Mouse (Mus musculus) kidney, adult 9 months (tissue): ENCODE results near the gene Crat.
"Not testable (repeated sequence)": the region's sequence is repeated elsewhere in the genome, so short reads cannot be mapped to it uniquely, and the experiment has no call there.

Experiments
- DNase-seq: peaks from one replicate; pipeline ENCODE4 v3.0.0; 2022

The Crat gene

DNA sequence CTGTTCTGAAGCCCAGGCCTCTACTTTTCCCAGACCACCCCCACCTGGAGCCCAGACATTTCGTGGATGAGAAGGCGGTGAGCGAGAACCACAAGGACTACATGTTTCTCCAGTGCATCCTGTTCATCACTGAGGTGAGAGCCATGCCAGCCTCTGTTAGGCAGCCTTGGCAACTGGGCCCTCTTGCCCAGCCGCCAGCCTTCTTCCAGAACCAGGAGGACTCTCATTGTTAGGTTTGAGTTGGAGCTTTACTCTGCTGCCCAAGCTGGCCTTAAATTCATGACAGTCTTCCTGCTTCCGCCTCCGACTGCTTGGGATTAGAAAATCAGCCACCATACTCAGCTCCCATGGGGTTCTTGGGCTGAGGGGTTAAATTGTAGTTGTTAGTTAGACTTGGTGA, 24.0 kb upstream of the Crat start:
- DNase-seq: no peak

DNA sequence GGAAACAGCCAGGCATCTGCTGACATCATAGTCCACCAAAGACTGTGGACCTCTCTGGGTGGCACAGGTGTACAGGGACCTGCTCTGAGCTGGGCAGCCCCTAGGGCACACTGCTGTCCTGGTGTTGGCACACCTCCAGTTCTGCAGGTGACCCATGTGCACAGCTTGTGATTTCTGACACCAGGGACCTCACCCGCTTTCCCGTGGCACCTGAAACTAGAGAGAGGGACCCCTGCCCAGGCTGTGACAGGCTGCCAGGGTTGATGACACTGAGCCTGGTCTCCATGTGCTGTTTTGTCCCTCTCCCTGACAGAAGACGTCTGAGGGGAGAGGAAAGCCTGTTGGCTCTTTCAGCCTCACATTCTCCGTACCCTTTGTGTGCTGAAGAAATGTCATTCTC, 22.2 kb upstream of the Crat start:
- no peak for DNase-seq

DNA sequence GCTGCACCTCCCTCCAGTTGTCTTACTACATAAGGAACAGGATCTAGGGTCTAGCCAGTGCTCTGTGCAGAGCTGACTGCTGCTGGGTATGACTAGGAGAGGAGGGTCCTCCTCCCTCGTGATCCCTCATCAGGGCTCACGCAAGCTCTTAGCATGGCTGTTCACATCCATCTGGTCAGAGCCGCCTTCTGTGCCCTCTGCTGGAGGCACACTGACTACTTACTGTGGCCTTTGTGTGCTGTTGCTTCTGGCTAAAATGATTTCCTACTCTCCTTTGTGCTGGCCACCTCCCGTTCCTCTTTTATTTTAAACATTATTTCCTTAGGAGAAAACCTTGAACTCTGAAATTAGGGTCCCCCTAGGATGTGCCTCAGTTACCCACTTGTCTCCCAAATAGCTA, 21.2 kb upstream of the Crat start:
- DNase-seq: no peak

DNA sequence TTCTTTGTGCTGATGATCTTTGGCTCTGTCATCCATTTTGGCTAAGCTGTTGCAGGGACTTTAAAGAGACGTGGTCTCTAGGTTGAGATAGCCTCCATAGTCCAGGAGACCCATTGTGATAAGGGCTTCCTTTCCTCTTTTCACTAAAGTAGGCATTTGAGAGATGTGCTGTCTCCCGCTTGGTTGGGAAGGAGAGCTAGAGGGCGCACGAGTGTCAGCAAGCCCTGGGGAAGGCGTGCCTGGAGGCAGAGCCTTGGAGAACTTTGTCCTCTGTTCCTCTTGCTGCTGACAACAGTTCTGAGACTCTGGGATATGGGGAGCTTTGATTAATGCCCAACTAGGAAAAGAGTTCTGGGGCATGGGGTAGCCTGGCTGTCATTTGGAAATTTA, 20.5 kb upstream of the Crat start:
- peak; percentile 92 for DNase-seq

DNA sequence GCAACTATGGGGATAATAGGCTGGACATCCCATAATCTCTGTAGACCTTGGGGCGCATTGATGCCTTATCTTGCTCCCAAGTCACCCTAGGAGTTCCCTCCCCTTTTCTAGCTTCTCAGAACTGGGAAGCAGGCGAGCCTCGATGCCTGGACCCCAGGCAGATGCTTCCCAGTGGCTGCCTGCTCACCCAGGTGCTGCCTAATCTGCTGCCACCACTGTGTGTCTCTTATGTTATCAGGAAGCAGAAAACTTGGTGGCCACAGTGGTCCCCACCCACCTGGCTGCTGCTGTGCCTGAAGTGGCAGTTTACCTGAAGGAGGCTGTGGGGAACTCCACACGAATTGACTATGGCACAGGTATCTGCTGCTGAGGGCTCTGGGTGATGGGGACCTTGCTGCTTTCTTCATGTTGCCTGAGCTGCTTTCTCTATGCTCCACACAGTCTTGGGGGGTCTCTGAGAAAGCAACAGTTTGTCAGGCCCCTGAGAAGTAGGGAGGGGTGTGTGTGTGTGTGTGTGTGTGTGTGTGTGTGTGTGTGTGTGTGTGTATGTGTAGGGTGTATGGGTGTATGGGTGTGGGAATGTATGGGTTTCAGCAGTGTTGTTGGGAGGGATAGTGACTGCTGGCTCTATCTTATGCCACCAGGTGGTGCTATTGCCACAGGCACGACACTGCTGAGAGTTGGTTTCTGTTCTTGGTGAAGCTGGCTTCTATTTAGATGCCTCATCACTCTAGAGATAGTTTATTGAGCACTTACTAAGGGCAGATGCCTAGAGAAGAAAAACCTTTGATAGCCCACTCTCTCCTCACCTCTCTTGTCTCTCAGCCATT, 19.9 kb upstream of the Crat start:
- DNase-seq: peak; percentile 82

DNA sequence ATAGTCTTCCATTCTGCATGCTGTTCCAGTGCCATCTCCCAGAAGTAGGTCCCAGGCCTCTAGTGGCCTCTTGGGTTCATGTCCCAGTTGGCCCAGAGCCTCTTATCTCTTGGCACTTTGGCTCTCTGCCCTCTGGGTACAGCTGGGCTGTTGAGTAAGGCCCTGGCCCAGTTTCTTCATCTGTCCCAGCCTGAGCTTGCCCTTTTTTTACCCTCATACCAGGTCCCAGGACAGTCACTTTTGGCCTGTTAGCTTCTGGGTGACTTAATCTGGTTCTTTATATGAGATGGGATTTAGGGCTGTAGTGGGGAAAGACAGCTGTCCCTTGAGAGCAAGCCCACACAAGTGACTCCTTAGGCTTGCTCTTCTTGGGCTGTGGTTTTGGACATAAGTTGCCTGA, 13.5 kb upstream of the Crat start:
- DNase-seq: no peak

DNA sequence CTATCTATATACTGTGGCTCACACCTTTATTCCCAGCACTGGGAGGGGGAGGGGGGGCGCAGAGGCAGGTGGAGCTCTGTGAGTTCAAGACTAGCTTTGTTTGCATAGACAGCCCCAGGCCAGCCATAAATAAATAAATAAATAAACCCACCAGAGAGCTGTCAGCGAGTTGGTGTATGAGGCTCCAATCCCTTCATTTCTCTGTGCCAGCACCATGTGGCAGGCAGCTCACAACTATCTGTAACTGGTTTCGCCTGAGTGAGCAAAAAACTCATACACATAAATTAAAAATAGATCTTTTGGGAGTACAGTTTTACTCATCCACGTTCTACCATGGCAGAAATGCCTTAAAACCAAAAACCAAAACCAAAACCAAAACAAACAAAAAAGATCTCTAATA, 5.8 kb upstream of the Crat start:
- no peak for DNase-seq

DNA sequence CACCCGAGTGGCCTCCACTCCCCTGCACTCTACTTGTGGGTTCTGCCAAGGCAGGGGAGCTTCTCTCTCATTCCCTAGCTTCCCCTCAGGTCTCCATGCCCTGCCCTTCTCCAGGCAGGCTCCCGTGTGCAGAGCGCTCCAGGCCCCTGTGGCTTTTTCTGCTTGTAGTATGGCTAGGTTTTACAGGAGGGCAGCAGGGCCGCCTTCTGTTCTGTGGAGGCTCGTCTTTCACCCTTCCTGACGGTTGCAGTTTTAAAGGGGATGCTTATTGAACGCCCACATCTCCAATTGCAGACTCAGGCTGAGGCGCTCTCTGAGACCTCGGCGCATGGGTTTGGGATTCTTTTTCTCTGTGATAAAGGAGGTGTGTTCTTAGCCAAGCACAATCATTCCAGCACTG, 3.5 kb upstream of the Crat start:
- DNase-seq: no peak

DNA sequence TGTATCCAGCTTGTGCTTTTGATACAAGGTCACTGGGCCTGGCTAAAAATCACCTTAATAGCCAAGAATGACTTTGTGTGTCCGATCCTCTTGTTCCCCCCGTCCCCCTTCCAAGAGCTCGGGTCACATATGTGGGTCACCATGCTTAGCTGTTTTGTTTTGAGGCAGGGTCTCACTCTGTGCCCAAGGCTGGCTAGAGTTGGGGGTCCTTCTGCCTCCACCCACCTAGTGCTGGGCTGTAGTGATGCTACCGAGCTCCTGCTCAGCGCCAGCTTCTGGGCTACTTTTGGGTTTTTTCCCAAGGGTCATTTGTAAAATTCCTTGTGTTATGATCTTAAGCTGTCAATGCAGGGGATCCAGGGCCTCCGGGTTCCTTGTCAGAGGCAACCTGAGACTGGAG, 2.6 kb upstream of the Crat start:
- DNase-seq: no peak

DNA sequence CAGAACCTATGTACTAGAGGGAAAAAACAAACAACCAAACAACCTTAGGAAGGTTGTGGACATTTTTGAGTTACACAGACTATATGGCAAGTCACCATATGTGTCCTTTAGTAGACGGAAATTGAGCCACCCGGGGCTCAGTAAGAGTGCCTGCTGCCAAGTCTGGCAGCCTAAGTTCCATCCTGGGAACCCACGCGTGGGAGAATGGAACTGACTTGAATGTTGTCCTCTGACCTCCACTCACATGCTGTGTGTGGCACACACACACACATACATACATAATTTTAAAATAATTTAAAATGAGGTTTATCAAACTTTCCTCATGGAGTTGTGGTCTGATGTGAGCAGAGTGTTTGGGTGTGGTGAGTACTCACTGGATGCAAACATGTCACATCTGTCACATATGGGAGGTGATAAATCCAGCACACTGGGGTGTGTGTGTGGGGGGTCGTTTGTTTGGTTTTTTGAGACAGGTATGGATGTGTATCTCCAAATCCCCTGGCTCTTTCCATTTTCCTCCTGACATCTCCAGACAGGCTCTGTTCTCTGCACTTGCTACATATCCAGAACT, 2.1 kb upstream of the Crat start:
- DNase-seq: no peak

DNA sequence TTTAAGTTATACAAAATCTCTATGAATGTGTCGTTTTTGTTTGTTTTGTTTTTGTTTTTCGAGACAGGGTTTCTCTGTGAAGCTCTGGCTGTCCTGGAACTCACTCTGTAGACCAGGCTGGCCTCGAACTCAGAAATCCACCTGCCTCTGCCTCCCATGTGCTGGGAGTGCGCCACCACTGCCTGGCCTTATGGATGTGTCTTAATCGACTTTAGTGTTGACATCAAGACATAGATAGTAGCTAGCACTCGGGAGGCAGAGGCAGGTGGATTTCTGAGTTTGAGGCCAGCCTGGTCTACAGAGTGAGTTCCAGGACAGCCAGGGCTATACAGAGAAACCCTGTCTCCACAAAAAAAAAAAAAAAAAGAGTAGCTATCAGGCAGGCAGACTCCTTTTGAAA, 1.5 kb upstream of the Crat start:
- not testable (repeated sequence) for DNase-seq

DNA sequence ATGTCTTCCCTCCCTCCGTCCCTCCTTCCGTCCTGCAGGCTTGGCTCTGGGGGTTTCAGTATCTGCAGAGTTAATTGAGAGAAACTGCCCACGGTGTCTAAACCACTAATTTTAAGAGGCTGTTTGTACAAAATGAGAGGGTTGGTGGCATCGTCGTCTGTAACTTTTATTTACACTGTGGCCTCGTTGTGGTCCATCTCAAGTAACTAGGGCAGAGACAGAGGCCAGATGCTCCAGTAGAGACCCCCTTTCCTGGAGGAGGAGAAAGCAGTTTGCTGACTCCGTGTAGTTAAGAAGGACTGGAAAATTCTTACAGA, 994 bp upstream of the Crat start:
- DNase-seq: no peak

DNA sequence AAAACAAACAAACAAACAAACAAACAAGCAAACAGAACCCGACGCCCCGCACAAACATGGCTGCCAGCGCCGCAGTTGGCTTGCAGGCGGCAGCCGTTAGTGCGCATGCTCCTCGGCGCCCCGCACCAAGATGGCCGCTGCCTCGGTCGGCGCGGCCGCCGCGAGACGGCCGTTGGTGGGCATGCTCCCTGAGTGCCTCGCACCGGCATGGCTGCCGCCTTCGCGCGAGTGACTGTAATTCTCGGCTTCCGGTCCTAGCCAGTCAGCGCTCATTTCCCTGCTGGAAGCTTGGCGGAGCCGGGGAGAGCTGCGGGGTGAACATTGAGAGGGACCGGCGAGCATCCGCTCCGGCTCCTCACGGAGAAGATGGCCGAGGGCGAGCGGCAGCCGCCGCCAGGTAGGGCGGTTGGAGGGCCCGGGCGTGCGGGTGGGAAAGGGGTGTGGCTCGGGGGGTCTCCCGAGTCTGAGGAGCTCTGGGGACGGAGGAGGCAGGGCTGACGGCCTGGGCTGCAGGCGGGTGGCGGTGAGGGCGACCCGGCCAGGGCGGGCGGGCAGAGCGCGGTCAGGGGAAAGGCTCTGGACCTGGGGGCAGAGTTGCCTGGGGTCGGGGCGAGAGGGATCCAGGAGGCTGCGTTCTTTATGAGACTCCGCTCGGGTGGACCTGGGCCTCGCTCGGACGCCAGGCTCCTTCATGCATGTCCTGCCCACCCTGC, 479 bp upstream of the Crat start, which contains the start of gene Ptpa:
TSS of gene Ptpa (plus strand) at position 104 of the 713 bp plus-strand sequence.
- DNase-seq: peak; percentile 93

DNA sequence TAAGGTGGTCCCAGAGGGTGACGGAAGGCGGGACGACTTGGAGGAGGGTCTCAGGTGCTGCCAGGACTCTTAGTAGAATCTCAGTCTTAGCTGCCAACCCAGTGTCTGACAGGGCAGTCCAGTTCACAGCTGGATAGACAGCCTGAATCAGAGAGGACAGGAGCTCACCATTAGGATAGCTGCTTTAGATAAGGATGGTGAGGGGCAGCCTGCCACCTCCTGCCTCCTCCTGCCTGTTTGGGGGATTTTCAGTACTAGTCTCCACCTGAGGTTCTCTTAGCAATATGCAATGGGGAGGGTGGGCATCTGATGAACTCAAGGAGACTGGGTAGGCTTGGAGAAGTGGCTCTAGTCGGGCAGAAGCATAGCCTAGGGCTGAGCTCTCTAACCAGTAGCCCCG, 932 bp downstream of the Crat start:
- no peak for DNase-seq

DNA sequence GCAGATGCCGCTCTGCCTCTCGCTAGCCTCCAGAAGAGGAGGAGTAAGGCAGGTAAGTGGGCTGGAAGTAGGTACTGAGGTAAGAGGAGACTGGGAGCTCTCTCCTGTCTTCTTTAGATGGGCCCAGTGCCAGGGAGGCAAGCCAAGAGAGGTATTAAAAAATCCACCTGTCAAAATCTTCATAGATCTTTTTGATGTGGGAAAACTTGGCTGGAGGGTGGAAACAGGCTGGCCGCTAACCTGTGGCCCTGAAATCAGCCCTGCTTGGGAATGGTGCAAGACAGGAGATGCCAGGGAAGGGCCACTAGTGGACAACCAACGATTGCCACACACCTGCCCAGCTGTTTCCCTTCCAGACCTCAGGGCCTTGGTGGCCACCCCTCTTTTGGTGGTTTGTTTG, 1.5 kb downstream of the Crat start:
- DNase-seq: peak; percentile 47

DNA sequence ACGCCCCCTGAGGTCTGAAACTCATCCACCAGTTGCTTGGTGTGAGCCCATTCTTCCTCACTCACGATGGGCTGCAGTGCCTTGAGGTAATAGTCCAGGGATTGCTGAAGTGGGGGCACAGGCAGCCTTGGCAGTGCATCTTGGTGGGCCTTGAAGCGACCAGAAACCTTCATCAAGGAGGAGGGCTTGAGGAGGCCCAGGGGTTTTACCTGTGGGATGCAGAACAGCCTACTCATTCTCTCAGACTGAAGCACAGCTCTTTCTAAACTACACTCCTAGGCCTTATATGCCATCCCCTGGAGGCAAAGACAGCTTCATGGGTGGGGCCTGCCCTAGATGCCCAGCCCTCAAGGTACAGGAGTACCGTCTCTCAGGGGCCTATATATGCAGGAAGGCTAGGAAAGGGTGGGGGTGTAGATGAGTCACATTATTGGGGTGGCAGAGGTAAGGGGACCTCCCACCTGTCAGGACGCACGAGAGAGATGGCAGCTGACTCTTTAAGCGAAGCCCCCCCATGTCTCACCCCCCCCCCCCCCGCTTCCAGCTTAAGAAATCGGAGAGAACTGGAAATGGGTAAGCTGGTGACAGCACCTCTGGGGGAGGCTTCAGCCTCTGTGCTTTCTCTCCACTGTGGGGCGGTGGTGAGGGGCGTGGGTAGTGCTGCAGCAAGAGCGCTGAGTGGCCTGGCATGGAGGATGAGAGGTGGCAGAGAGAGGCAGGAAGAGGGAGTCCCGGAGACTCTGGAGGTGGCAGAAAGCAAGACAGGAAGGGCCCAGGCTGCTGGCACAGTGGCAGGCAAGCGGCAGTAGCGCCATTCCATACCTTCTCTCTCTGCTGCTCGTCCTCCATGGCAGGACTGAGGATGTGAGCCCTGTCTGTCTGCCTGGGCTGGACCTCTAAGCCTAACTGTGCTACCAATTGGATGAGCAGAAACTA, 2.3 kb downstream of the Crat start:
- no peak for DNase-seq

DNA sequence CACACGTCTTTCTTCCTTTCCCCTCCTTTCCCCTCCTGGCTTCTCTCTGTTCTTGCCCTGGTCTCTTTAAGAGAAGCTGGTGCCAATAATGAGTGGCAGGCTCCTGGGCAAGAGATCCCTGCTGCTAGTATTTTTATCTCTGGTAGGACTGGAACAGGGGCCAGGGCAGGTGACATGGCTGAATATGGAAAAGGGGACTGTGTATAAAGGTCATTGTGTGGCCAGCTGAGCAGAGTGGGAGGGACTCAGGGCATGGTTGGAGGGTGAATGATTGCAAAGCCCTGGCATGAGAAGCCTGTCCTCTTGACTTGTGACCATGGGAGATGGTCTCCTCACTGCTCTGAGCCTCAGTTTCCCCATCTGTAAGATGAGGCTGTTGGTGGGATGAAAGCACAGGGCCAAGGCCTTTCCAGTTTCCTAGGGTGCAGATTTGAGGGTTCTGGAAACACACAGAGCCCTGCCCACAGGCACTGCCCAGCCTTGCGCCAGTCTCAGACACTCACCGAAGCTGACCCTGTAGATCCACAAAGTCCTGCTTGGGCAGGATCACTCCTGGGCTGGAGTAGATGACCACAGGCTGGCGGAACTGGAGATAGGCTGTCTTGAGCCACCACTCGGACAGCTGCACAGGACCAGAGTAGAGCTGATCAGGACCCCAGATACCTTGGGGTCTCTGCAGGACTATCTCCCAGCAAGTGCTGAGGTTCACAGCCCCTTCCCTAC, 6.0 kb downstream of the Crat start:
- DNase-seq: peak; percentile 89

DNA sequence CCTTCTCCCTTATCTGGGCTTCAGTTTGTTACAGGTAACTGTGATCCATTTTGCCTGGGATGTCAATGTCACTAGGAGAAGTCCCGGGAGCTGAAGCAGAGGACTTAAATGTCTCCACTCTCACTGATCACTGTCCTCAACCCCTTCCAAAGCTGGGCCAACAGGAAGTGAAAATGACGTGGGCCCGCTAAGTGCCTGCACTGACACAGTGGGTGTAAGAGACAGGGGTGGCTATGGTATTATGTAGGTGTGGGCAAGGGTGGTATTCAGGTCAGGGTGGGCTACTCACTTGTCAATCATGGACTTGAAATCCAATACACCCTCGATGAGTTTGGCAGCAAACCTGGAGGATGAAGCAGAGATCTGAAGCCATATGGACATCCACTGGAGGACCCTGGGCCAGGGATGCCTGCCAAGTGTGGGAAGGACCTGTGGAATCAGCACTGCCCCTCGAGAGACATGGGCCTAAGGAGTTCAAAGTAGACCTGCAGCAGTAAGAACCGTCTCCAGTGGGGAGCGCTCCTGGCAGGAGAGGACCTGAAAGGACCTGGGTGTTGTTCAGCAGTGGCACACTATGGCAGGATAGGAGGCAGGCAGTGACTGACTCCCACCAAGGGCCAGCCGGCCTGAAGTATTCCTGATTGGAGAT, 7.0 kb downstream of the Crat start:
- no peak for DNase-seq

DNA sequence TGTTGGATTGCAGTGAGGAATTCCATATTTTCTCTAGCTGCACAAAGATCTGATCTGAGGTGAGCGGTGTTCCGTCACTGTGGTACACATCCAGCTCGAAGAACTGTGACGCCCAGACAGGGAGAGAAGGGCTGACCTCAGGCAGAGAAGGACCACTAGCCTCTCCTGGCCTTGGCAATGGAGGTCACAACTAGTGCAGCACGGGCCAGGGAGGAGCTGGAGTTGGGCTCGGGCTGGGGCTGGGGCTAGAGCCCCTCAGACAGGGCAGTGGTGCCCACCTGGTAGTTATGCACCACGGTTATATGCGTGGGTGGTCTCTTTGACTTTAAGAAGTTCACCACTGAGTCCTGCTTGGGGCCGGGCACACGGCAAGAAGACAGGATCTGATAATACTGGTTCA, 7.8 kb downstream of the Crat start:
- no peak for DNase-seq

DNA sequence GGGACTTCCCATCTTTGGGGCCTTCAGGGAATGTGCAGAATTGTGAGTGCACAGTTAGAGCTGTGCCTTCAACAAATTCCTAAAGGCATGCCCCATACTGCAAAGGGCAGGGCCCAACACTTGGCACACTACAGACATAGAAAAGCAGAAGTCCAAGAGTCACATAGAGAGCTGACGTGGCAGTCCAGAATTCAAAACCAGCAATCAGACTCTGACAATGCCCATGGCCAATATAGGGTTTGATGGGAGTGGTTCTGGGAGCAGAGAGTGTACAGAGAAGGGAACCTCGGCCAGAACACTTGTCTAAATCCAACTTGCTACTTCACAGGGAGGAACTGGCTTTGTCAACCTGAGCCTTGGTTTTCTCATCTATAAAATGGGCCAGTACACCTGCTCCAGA, 8.4 kb downstream of the Crat start:
- DNase-seq: no peak

DNA sequence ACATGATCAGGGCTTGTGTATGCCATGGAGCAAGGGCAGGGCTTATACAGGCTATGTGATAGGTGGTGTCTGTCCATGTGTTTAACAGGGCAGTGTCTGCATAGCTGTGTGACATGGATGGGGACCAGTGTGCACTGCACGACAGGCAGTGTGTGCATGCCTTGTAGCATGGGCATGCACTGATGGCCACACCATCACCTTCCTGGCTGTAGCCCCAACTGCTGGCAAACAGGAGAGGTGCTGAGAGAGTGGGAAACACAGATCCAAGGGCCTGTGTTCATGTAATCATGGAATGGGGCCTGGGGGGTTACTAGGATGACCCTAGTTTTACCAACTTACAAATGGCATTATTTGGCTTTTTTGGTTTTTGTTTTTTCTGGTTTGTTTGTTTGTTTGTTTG, 11.7 kb downstream of the Crat start:
- DNase-seq: no peak

DNA sequence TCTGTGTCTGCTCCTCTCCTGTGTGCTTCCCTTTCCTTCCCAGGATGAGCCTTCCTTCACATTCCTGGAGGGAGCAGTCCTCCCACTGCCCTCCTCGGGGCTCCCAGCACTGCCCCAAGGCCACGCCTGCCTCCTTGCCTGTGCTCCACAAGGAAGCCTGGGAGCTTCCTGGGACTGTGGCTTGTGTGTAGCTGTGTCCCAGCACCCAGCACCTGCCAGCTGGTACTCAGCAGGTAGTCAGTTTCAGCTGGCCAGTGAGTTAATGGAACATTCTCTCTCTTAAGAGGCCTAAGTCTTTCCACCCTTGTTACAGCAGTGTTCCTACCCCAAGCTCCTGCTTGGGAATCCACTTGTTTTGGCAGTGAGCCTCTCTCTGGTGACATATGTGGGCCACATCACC, 12.8 kb downstream of the Crat start:
- DNase-seq: no peak
